Mouse (Mus musculus) megakaryocyte, embryonic 14.5 days (primary cell): ENCODE measurements around the gene Cpm.

Experiments used
- FLI1 ChIP-seq: IDR thresholded peaks from 2 replicates; pipeline ENCODE4 v1.6.1; 2012; ENCODE audit warnings: low read length, inconsistent platforms, mixed read lengths
- GATA1 ChIP-seq: IDR thresholded peaks from 3 replicates; pipeline ENCODE4 v1.6.1; 2012; ENCODE audit warnings: mixed read lengths, low read length, inconsistent platforms, borderline replicate concordance

DNA sequence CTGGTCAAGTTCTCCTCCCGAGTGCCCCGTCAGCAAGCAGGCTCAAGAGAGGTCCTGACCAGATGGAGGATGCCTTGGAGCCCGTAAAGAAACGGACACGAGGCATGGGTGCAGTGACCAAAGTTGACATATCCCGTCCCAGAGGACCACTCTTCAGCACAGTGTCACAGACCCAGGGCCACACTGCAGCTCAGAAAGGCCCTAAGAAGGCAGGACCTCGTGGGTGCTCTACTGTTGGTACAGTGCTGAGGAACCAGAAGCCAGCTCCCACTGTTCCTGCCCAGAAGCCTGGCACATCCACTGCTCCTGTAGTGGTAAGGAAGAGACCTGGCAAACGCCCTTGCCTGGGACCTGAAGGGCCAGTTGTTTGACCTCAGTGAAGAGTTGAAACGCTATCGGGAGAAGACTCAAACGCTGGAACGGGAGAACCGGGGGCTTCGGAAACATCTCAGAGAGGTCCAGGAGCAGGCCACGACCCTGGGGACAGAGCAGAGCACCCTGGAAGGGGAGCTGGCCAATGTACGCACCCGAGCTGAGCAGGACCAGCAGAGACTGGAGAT, 34.9 kb upstream of the Cpm start:
- no peak for TF ChIP-seq FLI1
- TF ChIP-seq GATA1: no peak
